Mouse (Mus musculus): ENCODE measurements around the gene Myom3. TPM values are rescaled to one million over a fixed set of nuclear protein-coding genes. Genes with fewer than 3 reads are reported as not detected.

Gene Myom3
- polyA plus RNA-seq, 1 experiment from 2014 or later = 0.45 TPM

DNA sequence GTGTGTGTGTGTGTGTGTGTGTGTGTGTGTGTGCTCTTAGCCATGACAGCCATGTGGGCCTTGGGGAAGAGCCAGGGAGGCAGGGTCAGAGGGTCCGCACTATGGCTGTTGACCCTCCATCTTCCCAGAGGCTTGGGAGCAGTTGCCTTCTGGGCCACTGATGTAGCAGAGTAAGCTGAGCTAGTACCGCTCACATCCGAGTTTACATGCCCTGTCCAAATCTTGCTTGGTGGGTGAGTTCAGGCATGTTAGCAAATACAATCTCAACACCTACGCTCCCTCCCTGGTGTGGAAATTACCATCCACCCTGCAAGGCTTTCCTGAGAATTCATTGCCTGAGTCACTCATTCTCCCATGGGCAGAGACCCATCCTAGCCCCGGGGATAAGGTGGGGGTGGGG lies 21.8 kb downstream of the Myom3 start:
- no peak for ATAC-seq
- no peak overlapping the region for H3K9ac ChIP-seq (ENCODE audit: low read depth, low read length)
- no peaks in the 10 kb centered on the region for H3K36me3 ChIP-seq (ENCODE audit: control insufficient read depth, insufficient read depth, low read length)
- H3K4me1 ChIP-seq (ENCODE audit: control insufficient read depth, insufficient read depth, low read length) = no peaks in the 10 kb centered on the region
- no peaks in the 10 kb centered on the region for H3K27me3 ChIP-seq (ENCODE audit: control insufficient read depth, insufficient read depth, low read depth, low read length)
- no peak overlapping the region for H3K4me2 ChIP-seq (ENCODE audit: low read length)
- no peak overlapping the region for H3K4me3 ChIP-seq (ENCODE audit: low read depth, low read length)
- H3K9me3 ChIP-seq (replicated peaks; ENCODE audit: control insufficient read depth, low read length, poor library complexity, severe bottlenecking) = no peaks in the 10 kb centered on the region
- 80% methylated on average over 5 of the region's 5 CpGs for WGBS
- no peak overlapping the region for H3K27ac ChIP-seq (ENCODE audit: low read length)

DNA sequence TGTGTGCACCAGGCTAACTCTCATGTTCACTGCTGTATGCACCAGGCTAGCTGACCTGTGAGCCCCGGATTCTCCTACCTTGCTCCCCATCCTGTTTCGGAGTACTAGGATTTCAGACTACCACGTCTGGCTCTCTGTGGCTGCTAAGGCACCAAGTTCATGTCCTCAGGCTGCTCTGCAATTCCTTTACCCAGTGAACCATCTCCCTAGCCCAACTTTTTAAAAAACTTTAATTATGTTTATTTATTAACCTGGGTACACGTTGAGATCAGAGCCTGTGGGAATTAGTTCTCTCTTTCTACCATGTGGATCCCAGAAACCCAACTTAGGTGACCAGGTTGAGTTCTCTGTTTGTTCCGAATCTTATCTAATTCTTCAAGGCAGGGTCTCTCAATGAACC lies 27.1 kb downstream of the Myom3 start:
- 83% methylated on average over 5 of the region's 5 CpGs for WGBS

DNA sequence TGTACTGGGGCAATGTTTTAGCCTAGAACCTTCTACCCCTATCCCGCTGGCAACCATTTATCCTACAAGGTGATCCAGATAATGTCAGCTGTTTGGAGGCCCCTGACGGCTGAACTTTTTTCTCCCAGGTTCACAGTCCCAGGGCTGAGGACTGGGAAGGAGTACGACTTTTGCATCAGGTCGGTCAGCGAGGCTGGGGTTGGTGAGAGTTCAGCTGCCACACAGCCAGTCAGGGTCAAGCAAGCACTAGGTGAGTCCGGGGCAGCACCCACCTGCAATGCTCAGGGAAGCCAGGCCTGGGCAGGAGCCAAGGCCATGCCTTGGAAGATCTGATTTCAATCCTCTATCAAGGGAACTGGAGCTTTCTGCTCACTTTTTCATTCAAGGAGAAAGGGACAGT lies 27.8 kb downstream of the Myom3 start:
- Histone ChIP-seq H3K36me3 (ENCODE audit: control insufficient read depth, insufficient read depth, low read length) (no peaks in the 10 kb centered on the region), H3K9ac (ENCODE audit: low read depth, low read length) (no peak overlapping the region), H3K4me2 (ENCODE audit: low read length) (no peak overlapping the region), H3K4me1 (ENCODE audit: control insufficient read depth, insufficient read depth, low read length) (no peaks in the 10 kb centered on the region), H3K27me3 (ENCODE audit: control insufficient read depth, insufficient read depth, low read depth, low read length) (no peaks in the 10 kb centered on the region), H3K9me3 (replicated peaks; ENCODE audit: control insufficient read depth, low read length, poor library complexity, severe bottlenecking) (no peaks in the 10 kb centered on the region), H3K27ac (ENCODE audit: low read length) (no peak overlapping the region), H3K4me3 (ENCODE audit: low read depth, low read length) (no peak overlapping the region)
- no peak for ATAC-seq
- WGBS = 87% methylated on average over 6 of the region's 6 CpGs

More for the DNA sequence above, 27.1 kb downstream of the Myom3 start:
- H3K4me3 ChIP-seq (ENCODE audit: low read depth, low read length) = no peak overlapping the region
- no peaks in the 10 kb centered on the region for H3K27me3 ChIP-seq (ENCODE audit: control insufficient read depth, insufficient read depth, low read depth, low read length)
- H3K9me3 ChIP-seq (replicated peaks; ENCODE audit: control insufficient read depth, low read length, poor library complexity, severe bottlenecking) = no peaks in the 10 kb centered on the region
- H3K4me1 ChIP-seq (ENCODE audit: control insufficient read depth, insufficient read depth, low read length) = no peaks in the 10 kb centered on the region
- no peaks in the 10 kb centered on the region for H3K36me3 ChIP-seq (ENCODE audit: control insufficient read depth, insufficient read depth, low read length)
- ATAC-seq = no peak
- no peak overlapping the region for H3K4me2 ChIP-seq (ENCODE audit: low read length)
- no peak overlapping the region for H3K27ac ChIP-seq (ENCODE audit: low read length)
- no peak overlapping the region for H3K9ac ChIP-seq (ENCODE audit: low read depth, low read length)

DNA sequence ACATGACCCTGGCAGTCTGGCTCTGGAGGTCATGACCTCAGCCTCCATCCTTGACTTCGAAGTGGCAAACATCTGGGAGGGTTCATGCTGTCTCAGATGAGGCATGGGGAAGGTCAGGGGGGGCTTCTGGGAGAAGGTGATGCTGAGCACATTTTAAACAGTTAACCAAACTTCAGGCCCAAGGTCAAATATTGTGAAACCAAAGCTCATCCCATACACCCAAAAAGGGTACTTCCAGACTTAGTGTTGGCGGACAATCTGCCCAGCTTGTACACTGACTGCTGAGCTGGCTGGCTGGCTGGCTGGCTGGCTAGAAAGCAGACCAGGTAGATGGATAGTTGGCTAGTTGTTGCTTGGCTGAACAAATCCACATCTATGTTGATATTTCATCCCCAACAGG lies 29.6 kb downstream of the Myom3 start:
- no peaks in the 10 kb centered on the region for H3K36me3 ChIP-seq (ENCODE audit: control insufficient read depth, insufficient read depth, low read length)
- H3K27me3 ChIP-seq (ENCODE audit: control insufficient read depth, insufficient read depth, low read depth, low read length) = no peaks in the 10 kb centered on the region
- no peak overlapping the region for H3K9ac ChIP-seq (ENCODE audit: low read depth, low read length)
- H3K4me3 ChIP-seq (ENCODE audit: low read depth, low read length) = no peak overlapping the region
- whole genome bisulfite sequencing = 86% methylated on average over 2 of the region's 2 CpGs
- H3K9me3 ChIP-seq (replicated peaks; ENCODE audit: control insufficient read depth, low read length, poor library complexity, severe bottlenecking) = no peaks in the 10 kb centered on the region
- H3K4me2 ChIP-seq (ENCODE audit: low read length) = no peak overlapping the region
- no peaks in the 10 kb centered on the region for H3K4me1 ChIP-seq (ENCODE audit: control insufficient read depth, insufficient read depth, low read length)
- no peak for ATAC-seq
- H3K27ac ChIP-seq (ENCODE audit: low read length) = no peak overlapping the region

DNA sequence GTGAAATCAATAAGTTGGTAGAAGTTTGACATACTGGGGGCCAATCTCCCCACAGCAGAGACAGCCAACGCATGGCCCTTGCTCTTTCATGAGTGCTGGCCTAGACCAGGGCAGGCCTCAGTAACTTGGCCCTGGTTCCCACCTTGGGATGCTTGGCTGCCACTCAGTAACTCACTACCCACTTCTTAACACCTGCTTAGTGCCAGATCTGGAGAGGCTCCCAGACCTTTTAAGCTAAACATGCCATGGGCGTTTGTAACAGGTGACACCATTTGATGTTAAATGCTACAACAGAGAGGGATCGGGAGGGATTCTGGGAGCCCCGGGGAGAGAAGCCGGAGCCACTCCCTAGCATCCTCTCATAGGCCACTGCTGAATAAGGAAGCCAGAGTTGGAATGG lies 33.3 kb downstream of the Myom3 start:
- H3K4me2 ChIP-seq (ENCODE audit: low read length) = no peak overlapping the region
- no peak overlapping the region for H3K4me3 ChIP-seq (ENCODE audit: low read depth, low read length)
- ATAC-seq = no peak
- no peaks in the 10 kb centered on the region for H3K9me3 ChIP-seq (replicated peaks; ENCODE audit: control insufficient read depth, low read length, poor library complexity, severe bottlenecking)
- H3K27me3 ChIP-seq (ENCODE audit: control insufficient read depth, insufficient read depth, low read depth, low read length) = no peaks in the 10 kb centered on the region; the same call in 1 of the 2 replicates
- H3K4me1 ChIP-seq (ENCODE audit: control insufficient read depth, insufficient read depth, low read length) = no peaks in the 10 kb centered on the region
- no peaks in the 10 kb centered on the region for H3K36me3 ChIP-seq (ENCODE audit: control insufficient read depth, insufficient read depth, low read length)
- no peak overlapping the region for H3K9ac ChIP-seq (ENCODE audit: low read depth, low read length)
- no peak overlapping the region for H3K27ac ChIP-seq (ENCODE audit: low read length)
- 94% methylated on average over 5 of the region's 5 CpGs for WGBS

DNA sequence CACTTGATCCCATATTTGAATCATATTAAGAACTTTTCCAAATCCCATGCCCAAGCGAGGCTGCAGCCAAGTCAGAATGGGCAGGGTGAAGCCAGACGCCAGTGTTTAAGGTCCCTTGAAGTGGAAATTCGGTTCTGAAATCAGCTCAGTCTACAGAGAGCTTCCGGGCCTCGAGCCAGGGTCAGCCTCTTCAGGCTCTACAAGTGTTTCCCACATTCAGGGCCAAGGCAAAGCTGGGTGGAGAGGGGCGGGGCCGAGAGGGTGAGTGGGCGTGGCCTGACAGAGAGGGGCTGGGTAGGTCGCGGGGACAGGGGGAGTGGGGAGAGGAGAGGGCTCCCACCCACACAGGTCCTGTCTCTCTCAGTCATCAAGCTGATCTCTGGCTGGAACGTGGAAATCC lies 38.4 kb downstream of the Myom3 start:
- no peaks in the 10 kb centered on the region for H3K9me3 ChIP-seq (replicated peaks; ENCODE audit: control insufficient read depth, low read length, poor library complexity, severe bottlenecking)
- no peak for ATAC-seq
- WGBS = 23% methylated on average over 11 of the region's 11 CpGs

DNA sequence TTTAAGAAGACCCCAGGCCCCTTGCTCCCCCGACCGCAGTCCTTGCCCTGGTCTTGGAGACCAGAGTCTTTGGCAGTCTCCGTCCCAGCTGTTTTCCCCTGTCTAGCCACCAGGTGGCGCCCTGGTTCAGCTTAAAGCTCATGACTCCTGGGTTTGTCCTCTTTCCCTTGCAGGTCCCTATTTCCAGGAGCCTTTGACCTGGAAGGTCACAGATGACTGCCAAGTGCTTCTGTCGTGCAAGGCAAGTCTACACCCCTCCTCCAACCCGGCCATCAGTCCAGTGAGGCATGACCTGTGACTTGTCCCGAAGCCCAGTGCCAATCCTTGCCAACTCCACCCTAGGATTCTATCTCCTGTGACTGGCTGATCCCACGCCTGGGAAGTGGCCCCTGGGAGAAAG lies 42.0 kb downstream of the Myom3 start:
- 17% methylated on average over 8 of the region's 8 CpGs for WGBS
- Histone ChIP-seq H3K27ac (ENCODE audit: low read length) (no peak overlapping the region), H3K9ac (ENCODE audit: low read depth, low read length) (no peak overlapping the region), H3K9me3 (replicated peaks; ENCODE audit: control insufficient read depth, low read length, poor library complexity, severe bottlenecking) (no peaks in the 10 kb centered on the region), H3K4me3 (ENCODE audit: low read depth, low read length) (no peak overlapping the region), H3K4me1 (ENCODE audit: control insufficient read depth, insufficient read depth, low read length) (no peaks in the 10 kb centered on the region), H3K4me2 (ENCODE audit: low read length) (no peak overlapping the region), H3K36me3 (ENCODE audit: control insufficient read depth, insufficient read depth, low read length) (no peaks in the 10 kb centered on the region), H3K27me3 (ENCODE audit: control insufficient read depth, insufficient read depth, low read depth, low read length) (no peaks in the 10 kb centered on the region; the same call in 1 of the 2 replicates)
- no peak for ATAC-seq

More for the DNA sequence above, 38.4 kb downstream of the Myom3 start:
- no peak overlapping the region for H3K4me2 ChIP-seq (ENCODE audit: low read length)
- no peak overlapping the region for H3K9ac ChIP-seq (ENCODE audit: low read depth, low read length)
- H3K36me3 ChIP-seq (ENCODE audit: control insufficient read depth, insufficient read depth, low read length) = no peaks in the 10 kb centered on the region
- no peaks in the 10 kb centered on the region for H3K4me1 ChIP-seq (ENCODE audit: control insufficient read depth, insufficient read depth, low read length)
- H3K27me3 ChIP-seq (ENCODE audit: control insufficient read depth, insufficient read depth, low read depth, low read length) = no peaks in the 10 kb centered on the region; the same call in 1 of the 2 replicates
- H3K4me3 ChIP-seq (ENCODE audit: low read depth, low read length) = no peak overlapping the region
- no peak overlapping the region for H3K27ac ChIP-seq (ENCODE audit: low read length)

DNA sequence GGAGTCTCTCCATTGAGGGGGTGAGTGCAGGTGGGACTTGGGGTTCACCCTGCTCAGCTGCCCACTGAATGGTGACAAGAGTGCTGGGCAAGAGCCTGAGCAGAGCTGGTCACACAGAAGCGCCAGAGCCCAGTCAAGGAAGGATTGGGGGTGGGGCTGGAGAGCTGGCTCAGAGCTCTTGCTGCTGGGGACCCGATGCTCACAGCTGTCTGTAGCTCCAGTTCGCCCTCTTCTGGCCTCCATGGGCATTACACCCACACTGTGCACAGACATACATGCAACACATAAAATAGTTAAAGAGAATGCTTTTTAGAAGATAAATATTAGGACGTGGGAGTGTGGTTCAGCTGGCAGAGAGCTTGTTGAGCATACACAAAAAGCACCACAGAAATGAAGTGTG lies 43.8 kb downstream of the Myom3 start:
- no peaks in the 10 kb centered on the region for H3K36me3 ChIP-seq (ENCODE audit: control insufficient read depth, insufficient read depth, low read length)
- WGBS = 53% methylated on average over 4 of the region's 4 CpGs
- no peaks in the 10 kb centered on the region for H3K27me3 ChIP-seq (ENCODE audit: control insufficient read depth, insufficient read depth, low read depth, low read length)
- no peaks in the 10 kb centered on the region for H3K9me3 ChIP-seq (replicated peaks; ENCODE audit: control insufficient read depth, low read length, poor library complexity, severe bottlenecking)
- no peak overlapping the region for H3K9ac ChIP-seq (ENCODE audit: low read depth, low read length)
- no peak for ATAC-seq
- H3K4me3 ChIP-seq (ENCODE audit: low read depth, low read length) = no peak overlapping the region
- H3K4me2 ChIP-seq (ENCODE audit: low read length) = no peak overlapping the region
- no peaks in the 10 kb centered on the region for H3K4me1 ChIP-seq (ENCODE audit: control insufficient read depth, insufficient read depth, low read length)
- H3K27ac ChIP-seq (ENCODE audit: low read length) = no peak overlapping the region

DNA sequence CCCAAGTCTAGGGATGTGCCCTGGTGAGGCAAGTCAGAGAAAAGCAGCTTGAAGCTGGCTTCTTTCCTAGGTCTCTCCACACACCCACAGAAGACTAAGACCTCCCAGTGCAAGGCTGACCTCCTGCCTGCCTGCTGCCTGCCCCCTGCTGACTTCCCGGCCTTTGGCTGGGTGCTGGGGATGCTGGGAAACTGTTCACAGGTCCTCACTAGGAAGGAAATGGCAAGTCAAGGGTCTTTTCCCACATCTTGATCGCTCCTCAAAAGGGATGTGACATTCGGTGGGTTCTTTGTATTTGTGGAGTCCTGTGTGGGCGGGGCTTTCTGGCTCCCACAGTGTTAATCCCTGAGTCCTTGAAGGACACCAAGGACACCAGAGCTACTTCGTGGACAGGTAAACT lies 44.7 kb downstream of the Myom3 start:
- no peaks in the 10 kb centered on the region for H3K36me3 ChIP-seq (ENCODE audit: control insufficient read depth, insufficient read depth, low read length)
- no peak overlapping the region for H3K4me3 ChIP-seq (ENCODE audit: low read depth, low read length)
- no peak overlapping the region for H3K4me2 ChIP-seq (ENCODE audit: low read length)
- no peak overlapping the region for H3K27ac ChIP-seq (ENCODE audit: low read length)
- no peak for ATAC-seq
- no peaks in the 10 kb centered on the region for H3K9me3 ChIP-seq (replicated peaks; ENCODE audit: control insufficient read depth, low read length, poor library complexity, severe bottlenecking)
- H3K27me3 ChIP-seq (ENCODE audit: control insufficient read depth, insufficient read depth, low read depth, low read length) = no peaks in the 10 kb centered on the region
- H3K4me1 ChIP-seq (ENCODE audit: control insufficient read depth, insufficient read depth, low read length) = no peaks in the 10 kb centered on the region
- no peak overlapping the region for H3K9ac ChIP-seq (ENCODE audit: low read depth, low read length)
- WGBS = 80% methylated on average over 5 of the region's 5 CpGs

DNA sequence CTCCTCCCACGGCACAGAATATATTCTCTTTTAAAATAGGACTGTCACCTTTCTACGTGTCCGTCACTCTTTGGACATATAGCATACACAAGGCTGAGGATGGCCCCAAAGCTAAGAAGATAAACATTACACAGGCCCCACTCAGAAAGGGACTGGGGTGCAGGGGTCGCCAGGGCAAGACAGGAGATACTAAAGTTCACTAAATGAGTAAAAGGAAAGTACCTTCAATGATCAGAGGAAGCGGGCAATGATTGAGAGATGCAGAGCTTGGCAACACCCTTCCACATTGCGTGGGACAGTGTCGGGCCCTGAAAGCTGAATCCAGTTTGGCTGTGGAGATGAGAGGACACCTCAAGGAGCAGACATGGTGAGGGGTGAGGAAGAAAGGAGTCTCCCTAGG lies 55.4 kb downstream of the Myom3 start:
- no peak overlapping the region for H3K4me2 ChIP-seq (ENCODE audit: low read length)
- no peak for ATAC-seq
- no peak overlapping the region for H3K27ac ChIP-seq (ENCODE audit: low read length)
- H3K4me1 ChIP-seq (ENCODE audit: control insufficient read depth, insufficient read depth, low read length) = no peaks in the 10 kb centered on the region
- H3K9me3 ChIP-seq (replicated peaks; ENCODE audit: control insufficient read depth, low read length, poor library complexity, severe bottlenecking) = no peaks in the 10 kb centered on the region
- no peaks in the 10 kb centered on the region for H3K27me3 ChIP-seq (ENCODE audit: control insufficient read depth, insufficient read depth, low read depth, low read length)
- no peaks in the 10 kb centered on the region for H3K36me3 ChIP-seq (ENCODE audit: control insufficient read depth, insufficient read depth, low read length)
- H3K4me3 ChIP-seq (ENCODE audit: low read depth, low read length) = no peak overlapping the region
- H3K9ac ChIP-seq (ENCODE audit: low read depth, low read length) = no peak overlapping the region
- WGBS = 85% methylated on average over 7 of the region's 7 CpGs

All from midbrain, embryonic 16.5 days (tissue).